Mouse (Mus musculus) C2C12 (cell line): ENCODE measurements around the gene Csf3. TPM values are rescaled to one million over a fixed set of nuclear protein-coding genes. Genes with fewer than 3 reads are reported as not detected.

Experiments
- H3K27me3 ChIP-seq: one replicate; pipeline ENCODE4 v1.6.1; 2011; ENCODE audit not compliant: control insufficient read depth, insufficient read depth, insufficient read length
- H3K36me3 ChIP-seq: one replicate; pipeline ENCODE4 v1.6.1; 2011; ENCODE audit not compliant: control insufficient read depth, insufficient read depth
- H3K4me3 ChIP-seq: one replicate; pipeline ENCODE4 v1.5.1; 2011; ENCODE audit warnings: mild to moderate bottlenecking, control low read depth; ENCODE audit not compliant: poor library complexity, insufficient read depth, severe bottlenecking
- H3K79me2 ChIP-seq: one replicate; pipeline ENCODE4 v1.6.1; 2011; ENCODE audit not compliant: control insufficient read depth, insufficient read depth
- H3K79me3 ChIP-seq: one replicate; pipeline ENCODE4 v1.6.1; 2011; ENCODE audit warnings: low read depth, control low read depth
- H3ac ChIP-seq: one replicate; pipeline ENCODE3; 2011; ENCODE audit warnings: low read depth; ENCODE audit not compliant: control insufficient read depth, insufficient read length
- CEBPB ChIP-seq: IDR thresholded peaks from one replicate; pipeline ENCODE4 v1.6.1; 2011; ENCODE audit warnings: low read depth, mild to moderate bottlenecking, control low read depth, moderate library complexity
- CTCF ChIP-seq: IDR thresholded peaks from one replicate; pipeline ENCODE4 v1.5.1; 2011; ENCODE audit not compliant: control insufficient read depth, insufficient read depth, insufficient read length
- FOSL1 ChIP-seq: IDR thresholded peaks from one replicate; pipeline ENCODE4 v1.8.0; 2011; ENCODE audit warnings: mild to moderate bottlenecking, low read length; ENCODE audit not compliant: poor library complexity, insufficient read depth, severe bottlenecking
- MAX ChIP-seq: IDR thresholded peaks from one replicate; pipeline ENCODE4 v1.6.1; 2011; ENCODE audit warnings: mild to moderate bottlenecking, control low read depth
- MYOD1 ChIP-seq: IDR thresholded peaks from one replicate; pipeline ENCODE4 v1.6.1; 2011; ENCODE audit warnings: low read depth; ENCODE audit not compliant: control insufficient read depth, insufficient read length
- MYOG ChIP-seq: IDR thresholded peaks from one replicate; pipeline ENCODE4 v1.6.1; 2011; ENCODE audit not compliant: control insufficient read depth, insufficient read length; ENCODE audit errors: extremely low read depth
- USF1 ChIP-seq: IDR thresholded peaks from one replicate; pipeline ENCODE4 v1.6.1; 2011; ENCODE audit warnings: low read depth, mild to moderate bottlenecking, control low read depth, moderate library complexity
- polyA plus RNA-seq: library from polyadenylated mRNA; unstranded; fragments of >200 nt; fragmentation: generic; extraction: Trizol; gene quantifications from one replicate; pipeline ENCODE4 v1.2.1, GENCODE M21; 2012; ENCODE audit warnings: missing spikeins

Gene Csf3
- polyA plus RNA-seq, 1 experiment, result not detected

DNA sequence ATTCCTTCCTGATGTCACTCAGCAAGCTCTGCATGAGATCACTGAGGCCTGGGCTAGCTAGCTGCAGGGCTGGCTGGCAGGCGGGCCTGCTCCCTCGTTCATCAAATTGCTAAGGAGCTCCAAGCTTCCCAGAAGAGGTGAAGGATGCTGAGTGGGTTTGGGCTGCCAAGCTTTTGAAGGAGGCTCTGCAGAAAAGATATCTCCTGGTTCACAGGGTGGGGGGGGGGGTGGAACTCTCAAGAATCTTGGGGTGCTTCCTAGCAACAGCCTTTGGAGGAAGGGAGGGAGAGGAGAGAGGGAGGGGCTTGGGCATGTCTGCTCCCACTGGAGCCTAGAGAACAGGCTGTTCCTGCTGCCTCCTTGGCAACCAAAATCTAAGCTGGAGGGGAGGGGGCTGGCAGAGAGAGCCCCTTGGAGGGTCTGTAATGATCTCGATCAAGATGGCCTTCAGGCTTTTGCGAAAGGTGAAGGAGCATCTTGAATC is 37.4 kb downstream of the Csf3 start:
- Histone ChIP-seq H3K36me3 (no peaks in the 10 kb centered on the region), H3K79me2 (peaks cover 10% of the 10 kb centered on the region), H3K79me3 (no peaks in the 10 kb centered on the region), H3K4me3 (no peak overlapping the region), H3ac (no peak overlapping the region), H3K27me3 (no peaks in the 10 kb centered on the region)
- TF ChIP-seq FOSL1, result no peak
- TF ChIP-seq CTCF, result no peak
- no peak for TF ChIP-seq MAX
- TF ChIP-seq MYOG, result no peak
- no peak for TF ChIP-seq MYOD1
- no peak for TF ChIP-seq USF1
- TF ChIP-seq CEBPB, result no peak

DNA sequence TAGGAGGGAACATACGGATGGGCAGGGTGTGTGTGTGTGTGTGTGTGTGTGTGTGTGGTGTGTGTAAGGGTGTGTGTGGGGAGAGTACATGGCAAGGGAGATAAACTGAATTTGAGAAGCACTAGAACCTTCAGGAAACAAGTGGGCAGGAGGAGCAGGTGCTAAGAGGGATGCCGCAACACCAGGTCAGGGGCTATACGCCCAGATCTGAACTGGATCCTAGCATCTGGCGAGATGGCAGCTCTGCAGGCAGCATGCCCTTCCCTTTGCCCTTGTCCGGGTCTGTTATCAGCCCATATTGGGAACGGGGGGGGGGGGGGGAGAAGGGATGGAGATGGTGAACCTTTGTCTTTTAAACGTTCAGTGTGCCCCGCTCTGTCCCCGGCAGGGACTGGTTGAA is 37.9 kb downstream of the Csf3 start:
- no peaks in the 10 kb centered on the region for H3K36me3 ChIP-seq
- peaks cover 10% of the 10 kb centered on the region for H3K79me2 ChIP-seq
- TF ChIP-seq CTCF (no peak), MYOG (no peak), CEBPB (no peak), FOSL1 (no peak), MYOD1 (no peak), MAX (no peak)
- no peaks in the 10 kb centered on the region for H3K79me3 ChIP-seq
- H3K27me3 ChIP-seq, result no peaks in the 10 kb centered on the region
- no peak overlapping the region for H3ac ChIP-seq
- H3K4me3 ChIP-seq, result no peak overlapping the region

DNA sequence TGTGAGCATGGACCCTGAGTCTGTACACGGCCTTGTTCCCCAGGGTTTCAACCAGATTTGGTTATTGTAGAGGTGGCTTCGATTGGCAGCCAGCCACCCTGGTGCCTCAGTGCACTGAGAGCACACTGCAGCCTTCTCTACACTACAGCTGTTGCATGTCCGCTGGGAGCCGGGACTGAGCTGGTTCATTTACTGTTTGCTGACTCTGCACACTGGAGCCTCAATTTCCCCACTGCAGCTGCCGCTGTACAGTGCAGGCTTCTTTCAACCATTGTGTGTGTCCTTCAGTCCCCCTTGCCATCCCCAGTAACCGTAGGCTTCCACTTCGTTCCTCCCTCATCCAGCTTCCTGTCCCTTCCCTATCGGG is 38.9 kb downstream of the Csf3 start:
- H3K79me2 ChIP-seq, result peaks cover 15% of the 10 kb centered on the region
- no peak for TF ChIP-seq MYOG
- no peaks in the 10 kb centered on the region for H3K27me3 ChIP-seq
- H3K36me3 ChIP-seq, result no peaks in the 10 kb centered on the region
- peak overlapping the region; percentile 27 for H3ac ChIP-seq
- H3K79me3 ChIP-seq, result no peaks in the 10 kb centered on the region
- no peak overlapping the region for H3K4me3 ChIP-seq

DNA sequence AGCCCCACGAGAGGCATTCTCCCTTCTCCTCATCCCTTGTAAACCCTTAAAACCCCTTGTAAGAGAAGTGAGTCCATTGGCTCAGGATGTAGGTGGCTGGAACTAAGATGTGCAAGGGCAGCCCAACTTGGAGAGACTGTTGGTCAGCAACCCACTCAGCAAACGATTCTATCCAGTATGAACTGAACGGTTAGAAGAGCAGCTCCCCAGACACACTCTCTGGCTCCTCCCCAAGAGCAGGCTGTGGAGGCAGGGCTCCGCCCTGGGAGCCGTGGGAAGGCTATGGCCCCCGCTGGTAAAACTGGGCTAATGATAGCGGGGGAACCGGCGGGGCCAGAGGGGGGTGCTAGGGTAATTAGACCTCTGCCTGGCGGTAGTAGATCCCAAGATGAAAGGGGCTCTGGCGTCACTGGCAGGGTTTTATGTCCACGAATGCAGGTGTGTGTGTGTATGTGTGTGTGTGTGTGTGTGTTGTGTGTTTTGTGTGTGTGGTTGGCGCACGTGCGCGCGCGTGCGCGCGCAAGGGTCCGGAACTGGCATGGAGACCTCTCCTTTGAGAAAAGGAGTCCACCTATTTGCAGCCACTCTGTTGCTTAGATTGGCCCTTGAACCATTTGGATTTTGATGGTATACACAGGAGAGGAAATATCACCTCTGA is 39.5 kb downstream of the Csf3 start, which contains the start of gene Thra:
TSS of gene Thra (plus strand) at position 246 of the 658 bp plus-strand sequence.
- peaks cover 16% of the 10 kb centered on the region for H3K79me2 ChIP-seq

DNA sequence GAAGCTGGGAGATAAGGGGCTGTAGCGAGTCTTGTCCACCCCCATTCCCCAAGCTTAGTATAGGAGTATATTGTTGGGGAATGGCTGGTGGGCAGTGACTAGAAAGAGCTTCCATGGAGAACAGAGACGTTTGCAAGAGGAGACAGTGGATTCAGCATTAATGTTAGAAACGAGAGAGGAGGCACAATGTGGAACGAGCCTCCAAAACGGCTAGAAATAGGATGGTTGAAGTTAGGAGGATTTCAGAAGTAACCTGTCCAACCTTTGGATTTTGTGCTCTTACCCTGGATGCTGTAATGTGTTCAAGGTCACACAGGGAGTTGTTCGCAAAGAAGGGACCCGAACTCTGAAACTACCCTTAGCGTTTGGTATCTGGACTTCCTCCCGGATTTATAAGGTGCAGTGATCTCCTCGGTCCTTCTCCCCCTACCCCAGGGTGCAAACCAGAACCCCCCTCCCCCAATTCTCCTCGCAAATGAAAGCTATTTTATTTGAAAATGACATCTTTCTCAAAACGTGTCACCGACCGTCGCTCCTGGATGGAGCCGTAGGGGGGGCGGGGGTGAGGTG is 40.1 kb downstream of the Csf3 start:
- TF ChIP-seq MAX (no peak), FOSL1 (no peak), USF1 (no peak), CTCF (no peak), MYOD1 (no peak), MYOG (no peak), CEBPB (no peak)
- H3K79me3 ChIP-seq, result peaks cover 1% of the 10 kb centered on the region
- peaks cover 16% of the 10 kb centered on the region for H3K79me2 ChIP-seq
- no peaks in the 10 kb centered on the region for H3K36me3 ChIP-seq
- peak overlapping the region; percentile 30 for H3ac ChIP-seq
- no peaks in the 10 kb centered on the region for H3K27me3 ChIP-seq
- peak overlapping the region; percentile 68 for H3K4me3 ChIP-seq

More for the DNA sequence above, 39.5 kb downstream of the Csf3 start, which contains the start of gene Thra:
- peak within 1 kb of the TSS; percentile 30 for H3ac ChIP-seq
- H3K4me3 ChIP-seq, result peak within 1 kb of the TSS; percentile 68
- no peaks in the 10 kb centered on the region for H3K27me3 ChIP-seq
- TF ChIP-seq CEBPB (no peak), FOSL1 (no peak), MAX (no peak), CTCF (no peak), USF1 (no peak), MYOG (no peak)
- no peaks in the 10 kb centered on the region for H3K79me3 ChIP-seq
- H3K36me3 ChIP-seq, result no peaks in the 10 kb centered on the region

DNA sequence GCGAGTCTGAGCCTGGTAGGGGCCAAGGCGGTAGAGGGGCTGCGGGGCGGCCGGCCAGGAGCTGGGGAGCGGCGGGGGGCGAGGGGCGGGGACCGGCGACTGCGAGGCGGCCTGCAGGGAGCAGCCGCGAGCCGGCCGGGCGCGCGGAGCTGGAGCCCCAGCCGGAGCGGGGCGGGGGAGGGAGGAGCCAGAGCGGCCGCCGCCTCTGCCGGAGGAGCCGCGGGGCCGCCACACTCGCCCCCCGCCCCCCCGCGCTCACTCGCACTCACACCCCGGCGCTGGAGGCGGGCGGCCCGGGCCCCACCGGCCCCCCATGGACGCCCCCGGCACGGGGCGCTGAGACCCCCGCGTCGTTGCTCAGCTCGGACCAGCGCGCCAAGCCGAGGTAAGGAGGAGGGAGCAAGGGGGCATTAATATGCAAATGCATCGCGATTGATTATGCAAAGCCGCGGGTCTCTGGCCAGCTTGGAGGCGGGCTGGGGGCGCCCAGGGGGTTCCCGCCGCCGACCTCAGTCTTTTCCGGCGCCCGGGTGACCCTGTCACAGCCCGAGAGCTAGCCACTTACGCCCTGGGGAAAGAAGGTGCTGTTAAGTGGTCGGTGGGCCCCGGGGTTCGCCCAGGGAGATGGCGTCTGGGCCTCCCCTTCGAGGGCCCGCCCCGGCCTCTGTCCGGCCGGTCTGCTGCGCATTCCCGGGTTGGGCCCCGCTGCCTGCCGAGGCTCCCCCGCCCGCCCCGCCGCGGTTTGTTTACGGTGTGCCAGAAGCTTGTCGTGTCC is 40.7 kb downstream of the Csf3 start:
- Histone ChIP-seq H3K79me3 (peaks cover 1% of the 10 kb centered on the region), H3ac (peak overlapping the region; percentile 78), H3K27me3 (no peaks in the 10 kb centered on the region), H3K4me3 (peak overlapping the region; percentile 68), H3K79me2 (peaks cover 16% of the 10 kb centered on the region), H3K36me3 (no peaks in the 10 kb centered on the region)
- peak; percentile 84 for TF ChIP-seq CTCF
- no peak for TF ChIP-seq MAX
